Mouse (Mus musculus) layer of hippocampus, postnatal 25 days (tissue): ENCODE results near the gene Kalrn. TPM values are rescaled to one million over a fixed set of nuclear protein-coding genes. Genes with fewer than 3 reads are reported as not detected.
"Not testable (repeated sequence)": the region's sequence is repeated elsewhere in the genome, so short reads cannot be mapped to it uniquely, and the experiment has no call there.

Experiments
- DNase-seq, 2 experiments: peaks; one replicate each; pipeline ENCODE4 v3.0.0; 2022; ENCODE audit warnings: mixed read lengths in 2 of 2, low spot score in 1 of 2; ENCODE audit errors: extremely low spot score in 1 of 2
- total RNA-seq, 2 experiments: library from RNA; stranded (reverse); gene quantifications; 2 replicates each; pipeline ENCODE4 v1.2.3; 2021

Kalrn gene
- total RNA-seq, 2 experiments from 2014 or later: 456 to 578 TPM

GRCm38 (mm10) chr16:34322546-34322945 lies 250.8 kb downstream of the Kalrn start:
- peak in 1 of 2 experiments; percentile 53 for DNase-seq

- DNase-seq: no peak
Observed at GRCm38 (mm10) chr16:34321066-34321790, 252.1 kb downstream of the Kalrn start.

- DNase-seq: no peak
Observed at GRCm38 (mm10) chr16:34320023-34320800, 253.1 kb downstream of the Kalrn start.

- DNase-seq: no peak
Observed at GRCm38 (mm10) chr16:34317110-34317509, 256.2 kb downstream of the Kalrn start.

- DNase-seq: no peak
Observed at GRCm38 (mm10) chr16:34316253-34316652, 257.1 kb downstream of the Kalrn start.

- DNase-seq: no peak
Observed at GRCm38 (mm10) chr16:34314071-34314470, 259.3 kb downstream of the Kalrn start.

- no peak for DNase-seq
Observed at GRCm38 (mm10) chr16:34311577-34311976, 261.8 kb downstream of the Kalrn start.

GRCm38 (mm10) chr16:34310363-34310762 lies 263.0 kb downstream of the Kalrn start:
- DNase-seq: no peak

GRCm38 (mm10) chr16:34308324-34308723 lies 265.0 kb downstream of the Kalrn start:
- no peak for DNase-seq

GRCm38 (mm10) chr16:34307458-34307857 lies 265.9 kb downstream of the Kalrn start:
- no peak for DNase-seq

GRCm38 (mm10) chr16:34305586-34305985 lies 267.7 kb downstream of the Kalrn start:
- no peak for DNase-seq

GRCm38 (mm10) chr16:34303818-34304217 lies 269.5 kb downstream of the Kalrn start:
- not testable (repeated sequence) for DNase-seq

- no peak for DNase-seq
Observed at GRCm38 (mm10) chr16:34302503-34302902, 270.8 kb downstream of the Kalrn start.

- peak in 1 of 2 experiments; percentile 50 for DNase-seq
Observed at GRCm38 (mm10) chr16:34302063-34302462, 271.3 kb downstream of the Kalrn start.

GRCm38 (mm10) chr16:34299226-34299625 lies 274.1 kb downstream of the Kalrn start:
- DNase-seq: no peak

GRCm38 (mm10) chr16:34297911-34298682 lies 275.2 kb downstream of the Kalrn start:
- DNase-seq: no peak

GRCm38 (mm10) chr16:34294568-34294967 lies 278.8 kb downstream of the Kalrn start:
- no peak for DNase-seq

- no peak for DNase-seq
Observed at GRCm38 (mm10) chr16:34293675-34294074, 279.7 kb downstream of the Kalrn start.

GRCm38 (mm10) chr16:34289583-34289982 lies 283.7 kb downstream of the Kalrn start:
- DNase-seq: no peak

- no peak for DNase-seq
Observed at GRCm38 (mm10) chr16:34282026-34282425, 291.3 kb downstream of the Kalrn start.
